Mouse (Mus musculus): ENCODE results near the gene Map1b.

Map1b gene

DNA sequence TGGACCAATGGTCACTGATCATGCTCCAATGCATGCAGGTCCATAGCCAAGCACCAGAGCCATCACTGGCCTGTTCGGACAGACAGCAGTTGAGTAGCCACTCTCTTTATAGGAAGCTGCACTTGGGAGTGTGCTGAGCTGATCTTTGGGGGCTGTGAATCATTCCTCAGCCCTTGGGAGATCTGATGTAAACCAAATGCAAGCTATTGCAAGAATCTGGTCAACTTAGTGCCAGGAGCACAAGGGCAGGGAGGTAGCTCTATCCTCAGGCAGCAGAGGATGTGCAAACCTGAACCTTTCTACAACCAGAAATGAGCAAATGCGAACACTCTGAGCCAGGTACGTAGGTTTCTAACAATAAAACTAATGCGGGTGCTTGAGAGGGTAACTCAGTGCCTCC is 26.3 kb downstream of the Map1b start:
- no peak for DNase-seq (ENCODE audit: low spot score in 2 of 2)

GRCm38 (mm10) chr13:99489175-99489574 is 27.2 kb downstream of the Map1b start:
- DNase-seq (ENCODE audit: low spot score in 2 of 2): no peak

- no peak for DNase-seq (ENCODE audit: low spot score in 2 of 2)
These were observed 30.5 kb downstream of the Map1b start for GRCm38 (mm10) chr13:99485861-99486260.

DNA sequence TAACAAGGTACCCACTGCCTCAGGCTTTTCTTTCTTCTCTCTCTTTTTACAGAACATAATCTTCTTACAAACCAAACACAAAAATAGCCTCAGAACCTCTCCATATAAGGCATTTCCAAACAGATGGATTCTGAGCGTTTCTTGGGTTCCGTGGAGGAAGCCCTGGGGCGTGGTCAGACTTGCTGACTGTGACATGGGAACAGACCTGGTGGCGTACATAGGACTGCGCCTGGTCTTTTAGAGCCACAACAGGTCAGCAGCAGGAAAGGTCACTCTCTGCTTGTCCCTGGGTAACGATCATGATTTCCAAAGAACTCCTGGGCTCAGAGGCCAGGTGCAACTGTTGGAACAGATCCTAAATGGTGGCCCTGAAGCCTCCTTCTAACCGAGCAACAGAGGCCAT is 31.0 kb downstream of the Map1b start:
- DNase-seq (ENCODE audit: low spot score in 2 of 2): no peak

GRCm38 (mm10) chr13:99484905-99485304 is 31.4 kb downstream of the Map1b start:
- DNase-seq (ENCODE audit: low spot score in 2 of 2): no peak

DNA sequence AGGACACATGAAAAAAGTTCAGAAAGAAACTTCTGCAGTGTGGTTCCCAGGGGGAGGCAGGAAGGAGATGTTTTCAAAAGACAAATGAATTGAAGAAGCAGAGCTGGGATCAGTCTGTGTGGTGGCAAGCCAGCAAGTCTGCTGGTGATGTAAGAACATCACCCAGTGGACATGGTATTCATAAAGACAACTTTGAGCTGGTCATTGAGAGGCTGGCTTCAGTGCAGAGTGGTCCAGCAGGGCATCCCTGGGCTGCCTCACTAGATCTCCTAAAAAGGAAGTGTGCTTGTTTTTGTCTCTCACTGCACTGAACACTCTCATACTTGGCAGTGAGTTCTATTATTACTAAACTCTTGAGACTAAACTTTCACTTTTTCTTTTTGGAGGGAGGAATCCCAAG is 32.9 kb downstream of the Map1b start:
- DNase-seq (ENCODE audit: low spot score in 2 of 2): no peak

- peak; percentile 23 to 44 for DNase-seq (ENCODE audit: low spot score in 2 of 2)
These were observed 40.9 kb downstream of the Map1b start for GRCm38 (mm10) chr13:99475488-99475887.

- DNase-seq (ENCODE audit: low spot score in 2 of 2): no peak
These were observed 41.3 kb downstream of the Map1b start for GRCm38 (mm10) chr13:99475033-99475432.

DNA sequence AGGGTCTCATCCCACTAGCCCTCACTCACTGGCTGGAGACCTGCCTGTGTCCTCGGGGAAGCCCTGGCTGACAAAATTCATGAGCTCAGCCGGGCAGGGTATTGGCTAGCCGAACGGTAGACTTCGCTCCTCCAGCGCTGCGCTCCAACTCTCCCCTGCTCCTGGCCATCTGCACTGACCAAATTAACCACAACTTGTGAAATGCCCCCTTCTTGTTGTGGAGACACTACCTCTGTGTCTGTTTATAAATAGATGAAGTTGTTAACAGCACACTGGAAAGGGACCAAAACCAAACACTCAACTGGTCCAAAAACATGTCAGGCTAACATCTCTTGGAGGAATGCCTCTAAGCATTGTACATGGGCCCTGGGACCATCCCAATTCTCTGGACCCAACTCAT is 42.2 kb downstream of the Map1b start:
- no peak for DNase-seq (ENCODE audit: low spot score in 2 of 2)

- DNase-seq (ENCODE audit: low spot score in 2 of 2): no peak
These were observed 44.3 kb downstream of the Map1b start for GRCm38 (mm10) chr13:99472028-99472427.

GRCm38 (mm10) chr13:99470084-99470483 is 46.3 kb downstream of the Map1b start:
- no peak for DNase-seq (ENCODE audit: low spot score in 2 of 2)

GRCm38 (mm10) chr13:99468267-99468666 is 48.1 kb downstream of the Map1b start:
- no peak for DNase-seq (ENCODE audit: low spot score in 2 of 2)

DNA sequence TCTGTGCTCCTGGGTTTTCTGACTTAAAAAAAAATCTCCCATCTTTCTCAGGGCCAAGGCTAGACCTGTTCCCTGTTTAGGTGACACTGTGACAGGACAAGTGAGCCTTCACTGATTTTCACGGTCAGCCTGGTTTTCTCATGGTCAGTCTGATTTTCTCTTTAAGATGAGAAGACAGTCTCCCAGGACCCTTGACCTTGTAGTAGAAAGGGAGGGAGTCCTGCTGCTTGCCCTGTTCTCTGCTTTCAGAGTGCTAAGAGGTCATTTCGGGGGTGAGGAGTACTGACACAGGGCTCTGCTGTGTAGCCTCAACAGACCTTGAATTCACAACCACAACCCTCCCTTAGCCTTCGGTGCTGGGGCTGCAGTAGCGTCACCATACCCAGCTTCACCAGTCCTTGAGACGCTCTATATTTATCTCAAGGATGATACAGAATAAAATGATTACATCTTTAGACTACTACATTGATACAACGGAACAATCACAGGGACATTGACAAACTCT is 49.5 kb downstream of the Map1b start:
- DNase-seq (ENCODE audit: low spot score in 2 of 2): no peak

DNA sequence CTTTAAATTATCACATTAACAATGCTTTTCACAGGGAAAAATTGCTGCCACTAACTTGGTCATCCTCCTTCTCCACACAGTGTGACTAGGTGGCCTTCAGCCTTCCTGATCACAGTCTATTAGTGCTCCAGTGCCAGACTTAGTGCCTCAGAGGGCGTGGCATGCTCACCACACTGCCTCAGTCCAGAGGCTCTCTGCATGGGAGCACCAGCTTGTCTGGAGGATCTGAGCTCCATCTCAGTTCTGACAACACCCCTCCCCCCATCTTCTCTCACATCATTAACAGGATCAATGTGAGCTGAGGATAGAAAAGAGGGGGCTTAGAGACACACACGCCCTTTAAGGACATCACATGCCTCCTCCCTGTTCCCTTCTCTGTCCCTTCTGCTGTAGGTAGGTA is 50.3 kb downstream of the Map1b start:
- DNase-seq (ENCODE audit: low spot score in 2 of 2): no peak

DNA sequence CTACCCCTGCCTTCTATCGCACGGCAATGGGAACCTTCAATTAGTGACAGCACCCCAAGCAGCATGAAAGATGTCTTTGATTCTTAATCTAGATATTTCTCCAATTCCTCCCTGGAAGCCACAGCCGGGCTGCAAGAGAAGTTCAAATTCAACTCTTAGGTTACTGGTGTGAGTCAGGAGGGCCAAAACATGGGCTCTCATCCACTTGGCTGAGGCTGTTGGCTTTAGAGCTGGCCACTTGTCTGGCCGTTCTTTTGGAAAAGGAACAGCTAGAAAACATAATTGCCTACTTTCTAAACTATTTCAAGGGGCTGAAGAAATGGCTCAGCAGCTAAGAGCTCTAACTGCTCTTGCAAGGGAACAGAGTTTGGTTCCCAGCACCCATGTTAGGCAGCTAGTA is 51.8 kb downstream of the Map1b start:
- peak in 1 of 2 experiments; percentile 40 for DNase-seq (ENCODE audit: low spot score in 2 of 2)

- DNase-seq (ENCODE audit: low spot score in 2 of 2): no peak
These were observed 54.5 kb downstream of the Map1b start for GRCm38 (mm10) chr13:99461886-99462285.

DNA sequence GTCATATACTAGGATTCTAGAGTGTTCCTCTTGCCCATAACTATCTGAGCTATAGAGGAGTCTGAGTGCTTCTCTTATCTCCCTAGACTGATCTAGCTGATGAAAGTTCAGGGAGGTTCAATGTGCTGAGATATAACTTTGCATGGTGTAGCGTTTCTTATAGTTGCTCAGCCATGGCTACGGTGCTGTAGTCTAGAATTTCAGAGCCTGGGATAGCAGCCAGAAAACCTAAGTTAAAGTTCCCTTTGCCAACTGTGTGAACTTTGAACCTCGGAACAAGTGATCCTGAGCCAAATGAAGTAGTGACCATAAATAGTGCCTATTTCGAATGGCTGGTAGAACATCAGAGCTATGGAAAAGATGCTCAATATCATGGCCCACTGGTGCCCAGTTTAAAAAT is 56.7 kb downstream of the Map1b start:
- no peak for DNase-seq (ENCODE audit: low spot score in 2 of 2)

- DNase-seq (ENCODE audit: low spot score in 2 of 2): no peak
These were observed 57.5 kb downstream of the Map1b start for GRCm38 (mm10) chr13:99458658-99459386.

- no peak for DNase-seq (ENCODE audit: low spot score in 2 of 2)
These were observed 61.4 kb downstream of the Map1b start for GRCm38 (mm10) chr13:99454977-99455376.

- no peak for DNase-seq (ENCODE audit: low spot score in 2 of 2)
These were observed 63.9 kb downstream of the Map1b start for GRCm38 (mm10) chr13:99452444-99452843.

- DNase-seq (ENCODE audit: low spot score in 2 of 2): no peak
These were observed 65.1 kb downstream of the Map1b start for GRCm38 (mm10) chr13:99451276-99451675.

GRCm38 (mm10) chr13:99450766-99451165 is 65.6 kb downstream of the Map1b start:
- DNase-seq (ENCODE audit: low spot score in 2 of 2): peak in 1 of 2 experiments; percentile 25

GRCm38 (mm10) chr13:99449547-99449946 is 66.8 kb downstream of the Map1b start:
- no peak for DNase-seq (ENCODE audit: low spot score in 2 of 2)

DNA sequence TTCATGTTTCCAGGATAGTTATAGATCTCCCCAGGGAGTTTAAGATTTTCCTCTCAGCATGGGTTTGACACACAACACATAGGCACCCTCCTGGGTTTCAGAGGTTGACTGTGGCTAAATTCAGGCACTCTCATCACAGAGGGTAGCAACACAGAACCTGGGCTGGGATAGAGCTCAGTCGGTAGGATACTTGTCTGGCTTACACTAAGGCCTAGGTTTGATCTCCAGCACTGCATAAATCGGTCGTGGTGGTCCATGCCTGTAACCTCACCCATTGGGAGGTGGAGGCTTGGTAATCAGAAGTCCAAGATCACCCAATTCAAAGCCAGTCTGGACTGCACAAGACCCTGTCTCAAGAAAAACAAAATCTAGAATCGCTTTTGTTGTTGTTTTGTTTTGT is 68.1 kb downstream of the Map1b start:
- no peak for DNase-seq (ENCODE audit: low spot score in 2 of 2)
